In genomic region chr1:87960752-87961151, GRCm38 (mm10) we compare ENCODE assay signal across 18 mouse cellular contexts. TPM values are rescaled to one million over a fixed set of nuclear protein-coding genes. Genes with fewer than 3 reads are reported as not detected.
DNase-seq lines count a peak whose midpoint lies in the region; ATAC-seq lines count a peak whose summit lies in the region.
"Had no signal": no experiment of that assay in that cellular context is flagged by ENCODE, and none has a peak within 500 bp of the region (broad histone marks: within the 10 kb centered on the region; RNA-seq: fewer than 3 reads in every experiment).

No protein-coding gene starts in this region.

- H3K27me3 ChIP-seq in forebrain, embryonic 10.5 days (ENCODE audit: poor library complexity, severe bottlenecking), result no peaks in the 10 kb centered on the region
- H3K27me3 ChIP-seq in forebrain, embryonic 14.5 days (replicated peaks; ENCODE audit: control insufficient read depth, insufficient read depth, low read length), result no peaks in the 10 kb centered on the region
- H3K27me3 ChIP-seq in liver, embryonic 15.5 days, result no peaks in the 10 kb centered on the region
- no peaks in the 10 kb centered on the region for H3K27me3 ChIP-seq in hindbrain, embryonic 14.5 days (ENCODE audit: control insufficient read depth, insufficient read depth, low read length)
- H3K27me3 ChIP-seq: CH12.LX; limb, embryonic 12.5 days; midbrain, embryonic 12.5 days; stomach, embryonic 15.5 days had no signal

- 91% methylated on average over 4 of the region's 4 CpGs for WGBS in forebrain, embryonic 10.5 days
- WGBS in forebrain, embryonic 14.5 days, result 94% methylated on average over 4 of the region's 4 CpGs
- 44% methylated on average over 4 of the region's 4 CpGs for WGBS in liver, embryonic 15.5 days (ENCODE audit: insufficient replicate concordance)
- WGBS in hindbrain, embryonic 14.5 days, result 93% methylated on average over 4 of the region's 4 CpGs

- peaks cover 80% of the 10 kb centered on the region for H3K36me3 ChIP-seq in forebrain, embryonic 10.5 days (replicated peaks)
- peaks cover 69% of the 10 kb centered on the region for H3K36me3 ChIP-seq in forebrain, embryonic 14.5 days (ENCODE audit: control insufficient read depth, insufficient read depth, low read length)
- H3K36me3 ChIP-seq in liver, embryonic 15.5 days (replicated peaks), result peaks cover 35% of the 10 kb centered on the region
- H3K36me3 ChIP-seq in hindbrain, embryonic 14.5 days (replicated peaks; ENCODE audit: control insufficient read depth, insufficient read depth), result peaks cover 90% of the 10 kb centered on the region

- ATAC-seq in forebrain, embryonic 14.5 days, result no peak
- peak; percentile 29 for ATAC-seq in liver, embryonic 15.5 days (ENCODE audit: insufficient read depth)
- ATAC-seq in hindbrain, embryonic 14.5 days (ENCODE audit: low FRiP score), result no peak

- no peak overlapping the region for H3K4me3 ChIP-seq in forebrain, embryonic 10.5 days
- H3K4me3 ChIP-seq in forebrain, embryonic 14.5 days (ENCODE audit: low read depth, low read length), result no peak overlapping the region
- H3K4me3 ChIP-seq in liver, embryonic 15.5 days (replicated peaks), result no peak overlapping the region
- no peak overlapping the region for H3K4me3 ChIP-seq in hindbrain, embryonic 14.5 days (replicated peaks; ENCODE audit: low read length)
- H3K4me3 ChIP-seq: limb, embryonic 12.5 days; midbrain, embryonic 12.5 days; stomach, embryonic 15.5 days had no signal

- H3K4me1 ChIP-seq in forebrain, embryonic 10.5 days, result peaks cover 4% of the 10 kb centered on the region; the same call in 1 of the 2 replicates
- no peaks in the 10 kb centered on the region for H3K4me1 ChIP-seq in forebrain, embryonic 14.5 days (ENCODE audit: control insufficient read depth, insufficient read depth, low read length)
- H3K4me1 ChIP-seq in liver, embryonic 15.5 days (replicated peaks), result peaks cover 33% of the 10 kb centered on the region
- no peaks in the 10 kb centered on the region for H3K4me1 ChIP-seq in hindbrain, embryonic 14.5 days (replicated peaks; ENCODE audit: control insufficient read depth, insufficient read depth, low read length)
- H3K4me1 ChIP-seq: limb, embryonic 12.5 days; stomach, embryonic 15.5 days had no signal

- H3K9ac ChIP-seq in forebrain, embryonic 14.5 days (ENCODE audit: low read length), result no peak overlapping the region
- peak overlapping the region; percentile 59 for H3K9ac ChIP-seq in liver, embryonic 15.5 days
- no peak overlapping the region for H3K9ac ChIP-seq in hindbrain, embryonic 14.5 days
- H3K9ac ChIP-seq: limb, embryonic 12.5 days; midbrain, embryonic 12.5 days; stomach, embryonic 15.5 days had no signal

- H3K9me3 ChIP-seq in forebrain, embryonic 10.5 days, result no peaks in the 10 kb centered on the region
- H3K9me3 ChIP-seq in forebrain, embryonic 14.5 days (replicated peaks; ENCODE audit: control insufficient read depth, low read length), result no peaks in the 10 kb centered on the region
- H3K9me3 ChIP-seq in liver, embryonic 15.5 days (replicated peaks), result no peaks in the 10 kb centered on the region
- no peaks in the 10 kb centered on the region for H3K9me3 ChIP-seq in hindbrain, embryonic 14.5 days (ENCODE audit: control insufficient read depth, low read length)
- H3K9me3 ChIP-seq: limb, embryonic 12.5 days; midbrain, embryonic 12.5 days; stomach, embryonic 15.5 days had no signal

- DNase-seq in forebrain, embryonic 10.5 days (ENCODE audit: extremely low spot score, low spot score), result no peak
- no peak for DNase-seq in forebrain, embryonic 14.5 days (ENCODE audit: low spot score)
- peak; percentile 21 for DNase-seq in 416B (ENCODE audit: low read depth)
- DNase-seq in c-Kit-positive CD71-positive TER-119-positive erythroid progenitor cells, embryonic 14.5 days (ENCODE audit: low spot score), result peak; percentile 46
- DNase-seq in hindbrain, embryonic 14.5 days (ENCODE audit: low spot score), result no peak
- no peak for DNase-seq in cerebellum, postnatal 25 days
- no peak for DNase-seq in layer of hippocampus, adult 11-12 months (ENCODE audit: low spot score)
- DNase-seq: cerebellum, adult 2 months; gastrocnemius, postnatal 36 days; heart, postnatal 10 days; kidney, adult 9 months; right cerebral cortex, adult 18-20 months; thymus, postnatal 14 days had no signal

- H3K27ac ChIP-seq in forebrain, embryonic 10.5 days, result peak overlapping the region; percentile 51; the same call in 1 of the 2 replicates
- no peak overlapping the region for H3K27ac ChIP-seq in forebrain, embryonic 14.5 days (ENCODE audit: low read depth, low read length)
- H3K27ac ChIP-seq in liver, embryonic 15.5 days (replicated peaks), result peak overlapping the region; percentile 93
- H3K27ac ChIP-seq in hindbrain, embryonic 14.5 days, result no peak overlapping the region
- H3K27ac ChIP-seq: limb, embryonic 12.5 days; midbrain, embryonic 12.5 days; stomach, embryonic 15.5 days had no signal

- H3K4me2 ChIP-seq in forebrain, embryonic 14.5 days (ENCODE audit: low read length), result no peak overlapping the region
- H3K4me2 ChIP-seq in liver, embryonic 15.5 days, result peak overlapping the region; percentile 63
- H3K4me2 ChIP-seq in hindbrain, embryonic 14.5 days (replicated peaks), result no peak overlapping the region
- H3K4me2 ChIP-seq: limb, embryonic 12.5 days; midbrain, embryonic 12.5 days; stomach, embryonic 15.5 days had no signal

RNA-seq across cellular contexts. Expression of gene Usp40, which starts 47.6 kb away (rescaled TPM):
- 33.0 and 36.9 TPM in 2 replicates for polyA plus RNA-seq in forebrain, embryonic 10.5 days (2016; fragmentation: Nextera tagmentation; extraction: Ambion mirVana)
- 16.4 and 18.5 TPM in 2 replicates for polyA plus RNA-seq in forebrain, embryonic 14.5 days (2014; fragmentation: Nextera tagmentation; extraction: Ambion mirVana)
- polyA plus RNA-seq in liver, embryonic 15.5 days (2015; fragmentation: Nextera tagmentation; extraction: Ambion mirVana), result 8.2 and 8.7 TPM in 2 replicates
- 15.5 and 20.5 TPM in 2 replicates for polyA plus RNA-seq in hindbrain, embryonic 14.5 days (2014; fragmentation: Nextera tagmentation; extraction: Ambion mirVana)

Comparison
In these comparisons a context has a peak if more than half of its experiments do, and no peak if none do; other contexts are left out.
1. H3K27ac ChIP-seq: peak in forebrain, embryonic 10.5 days (single experiment) and liver, embryonic 15.5 days (single experiment); none in forebrain, embryonic 14.5 days (single experiment) and hindbrain, embryonic 14.5 days (single experiment).
2. DNase-seq: peak in 416B (single experiment) and c-Kit-positive CD71-positive TER-119-positive erythroid progenitor cells, embryonic 14.5 days (single experiment); none in forebrain, embryonic 10.5 days (single experiment), forebrain, embryonic 14.5 days (single experiment), hindbrain, embryonic 14.5 days (single experiment), cerebellum, postnatal 25 days (0 of 2) and layer of hippocampus, adult 11-12 months (single experiment).